Comparison of ENCODE assay signal across 8 mouse cellular contexts in genomic region chr11:102432115-102432843, GRCm38 (mm10). TPM values are rescaled to one million over a fixed set of nuclear protein-coding genes. Genes with fewer than 3 reads are reported as not detected.
A peak's percentile ranks its signal among the peaks of the same experiment; 100 is the strongest.
DNase-seq lines count a peak whose midpoint lies in the region; ATAC-seq and TF ChIP-seq lines count a peak whose summit lies in the region.

No protein-coding gene starts in this region.

- no peak for TF ChIP-seq CTCF in MEL (IDR thresholded peaks at IDR 0.05 in 2 of 3, conservative IDR thresholded peaks at IDR 0.05 in 1 of 3; ENCODE audit: control insufficient read depth in 1 of 3, insufficient read depth in 1 of 3, low read depth in 2 of 3, low read length in 3 of 3, poor library complexity in 1 of 3, severe bottlenecking in 1 of 3)
- no peak for TF ChIP-seq CTCF in embryonic fibroblast, embryonic 13.5 days (IDR thresholded peaks at IDR 0.05; ENCODE audit: borderline replicate concordance, insufficient read depth, low read length)
- TF ChIP-seq CTCF in liver, postnatal 0 days (IDR thresholded peaks at IDR 0.05; ENCODE audit: low read depth), result no peak

- TF ChIP-seq EP300 in MEL (IDR thresholded peaks at IDR 0.05; ENCODE audit: low read depth in 1 of 2, low read length in 2 of 2), result no peak
- TF ChIP-seq EP300 in liver, postnatal 0 days (IDR thresholded peaks at IDR 0.05; ENCODE audit: low read depth), result no peak

- peaks cover 20% of the 10 kb centered on the region for H3K4me1 ChIP-seq in kidney, embryonic 14.5 days (ENCODE audit: control insufficient read depth, insufficient read depth, low read length)
- H3K4me1 ChIP-seq in MEL (ENCODE audit: control insufficient read depth in 1 of 2, insufficient read depth in 2 of 2, low read length in 2 of 2), result peaks cover 5 to 22% of the 10 kb centered on the region in 2 experiments
- peaks cover 14% of the 10 kb centered on the region for H3K4me1 ChIP-seq in embryonic fibroblast, embryonic 13.5 days (ENCODE audit: control insufficient read depth, insufficient read depth, low read length)
- peaks cover 18% of the 10 kb centered on the region for H3K4me1 ChIP-seq in liver, postnatal 0 days (ENCODE audit: insufficient read depth)
- peaks cover 5% of the 10 kb centered on the region; the same call in 1 of the 2 replicates for H3K4me1 ChIP-seq in forebrain, embryonic 11.5 days (replicated peaks; ENCODE audit: control insufficient read depth, insufficient read depth, low read length)

- H3K36me3 ChIP-seq in kidney, embryonic 14.5 days (ENCODE audit: control insufficient read depth, insufficient read depth, low read length), result peaks cover 27% of the 10 kb centered on the region
- peaks cover 0 to 11% of the 10 kb centered on the region in 2 experiments; a peak in 3 of 4 replicates for H3K36me3 ChIP-seq in MEL (ENCODE audit: control insufficient read depth in 1 of 2, insufficient read depth in 2 of 2, low read length in 2 of 2)
- peaks cover 18% of the 10 kb centered on the region for H3K36me3 ChIP-seq in liver, postnatal 0 days (replicated peaks; ENCODE audit: insufficient read depth, low read length)
- H3K36me3 ChIP-seq in forebrain, embryonic 11.5 days (ENCODE audit: control insufficient read depth, insufficient read depth, low read length), result no peaks in the 10 kb centered on the region; the same call in 1 of the 2 replicates

- H3K79me2 ChIP-seq in MEL (ENCODE audit: control insufficient read depth, insufficient read depth, low read length, poor library complexity), result peaks cover 2% of the 10 kb centered on the region; the same call in 1 of the 2 replicates

- no peak overlapping the region; the same call in 1 of the 2 replicates for H3K27ac ChIP-seq in kidney, embryonic 14.5 days (ENCODE audit: low read depth, low read length)
- peak overlapping the region; percentile 22 for H3K27ac ChIP-seq in MEL (ENCODE audit: control insufficient read depth, low read depth, low read length)
- H3K27ac ChIP-seq in embryonic fibroblast, embryonic 13.5 days (ENCODE audit: insufficient read depth, low read length), result no peak overlapping the region
- H3K27ac ChIP-seq in liver, postnatal 0 days (ENCODE audit: low read depth), result peak overlapping the region; percentile 82
- H3K27ac ChIP-seq in forebrain, embryonic 11.5 days (ENCODE audit: low read depth, low read length), result no peak overlapping the region

- no peak for DNase-seq in kidney, adult 8-10 months
- DNase-seq in MEL (ENCODE audit: low read depth, low spot score), result peak; percentile 78
- DNase-seq in liver, postnatal 0 days, result peak; percentile 64
- DNase-seq in thymus, postnatal 14 days, result peak; percentile 30
- DNase-seq in forebrain, embryonic 11.5 days (ENCODE audit: low spot score), result no peak
- no peak for DNase-seq in adrenal gland, postnatal 25 days

- TF ChIP-seq RAD21 in MEL (IDR thresholded peaks at IDR 0.05; ENCODE audit: low read depth, low read length), result no peak

- H3K4me2 ChIP-seq in kidney, embryonic 14.5 days (replicated peaks; ENCODE audit: low read depth, low read length), result no peak overlapping the region
- peak overlapping the region; percentile 61 for H3K4me2 ChIP-seq in liver, postnatal 0 days (ENCODE audit: low read depth, low read length)
- H3K4me2 ChIP-seq in forebrain, embryonic 11.5 days (ENCODE audit: low read depth, low read length, severe bottlenecking), result no peak overlapping the region

- ATAC-seq in kidney, embryonic 14.5 days (ENCODE audit: low FRiP score, low TSS enrichment), result no peak
- ATAC-seq in liver, postnatal 0 days, result peak; percentile 14; the same call in 1 of the 2 replicates
- ATAC-seq in forebrain, embryonic 11.5 days (replicated peaks; ENCODE audit: low FRiP score), result no peak

- H3K4me3 ChIP-seq in kidney, embryonic 14.5 days (ENCODE audit: low read length), result no peak overlapping the region
- peak overlapping the region; percentile 62 to 79 for H3K4me3 ChIP-seq in MEL (ENCODE audit: control insufficient read depth in 1 of 2, insufficient read depth in 1 of 2, low read depth in 2 of 2, low read length in 2 of 2)
- peak overlapping the region; percentile 21 for H3K4me3 ChIP-seq in embryonic fibroblast, embryonic 13.5 days (ENCODE audit: insufficient read depth, low read length)
- peak overlapping the region; percentile 34 for H3K4me3 ChIP-seq in liver, postnatal 0 days (ENCODE audit: low read depth, low read length)
- no peak overlapping the region for H3K4me3 ChIP-seq in forebrain, embryonic 11.5 days (ENCODE audit: low read depth, low read length)

- 0 out of 2 replicates have a peak overlapping the region, but pooled peaks have one; percentile 12 for H3K9ac ChIP-seq in kidney, embryonic 14.5 days (ENCODE audit: low read depth, low read length)
- peak overlapping the region; percentile 67 for H3K9ac ChIP-seq in MEL (ENCODE audit: control insufficient read depth, low read depth, low read length, poor library complexity, severe bottlenecking)
- H3K9ac ChIP-seq in liver, postnatal 0 days (replicated peaks), result no peak overlapping the region; the same call in 1 of the 2 replicates
- H3K9ac ChIP-seq in forebrain, embryonic 11.5 days (ENCODE audit: low read length), result no peak overlapping the region

- WGBS in kidney, embryonic 14.5 days, result 71% methylated on average over 16 of the region's 16 CpGs
- 25% methylated on average over 16 of the region's 16 CpGs for WGBS in liver, postnatal 0 days (ENCODE audit: insufficient replicate concordance)
- 73% methylated on average over 16 of the region's 16 CpGs for WGBS in forebrain, embryonic 11.5 days

- H3K9me3 ChIP-seq in kidney, embryonic 14.5 days (ENCODE audit: control insufficient read depth, low read length), result no peaks in the 10 kb centered on the region
- H3K9me3 ChIP-seq in MEL (replicated peaks; ENCODE audit: insufficient read depth, low read length), result no peaks in the 10 kb centered on the region
- no peaks in the 10 kb centered on the region for H3K9me3 ChIP-seq in liver, postnatal 0 days (ENCODE audit: low read length)
- no peaks in the 10 kb centered on the region for H3K9me3 ChIP-seq in forebrain, embryonic 11.5 days (ENCODE audit: control insufficient read depth, low read length)

- H3K27me3 ChIP-seq in kidney, embryonic 14.5 days (ENCODE audit: control insufficient read depth, insufficient read depth, low read length), result no peaks in the 10 kb centered on the region; the same call in none of the 2 replicates
- no peaks in the 10 kb centered on the region for H3K27me3 ChIP-seq in MEL (ENCODE audit: control insufficient read depth in 1 of 2, insufficient read depth in 2 of 2, low read length in 2 of 2)
- H3K27me3 ChIP-seq in liver, postnatal 0 days (ENCODE audit: insufficient read depth, low read length), result peaks cover 4% of the 10 kb centered on the region; the same call in 1 of the 2 replicates
- H3K27me3 ChIP-seq in forebrain, embryonic 11.5 days (ENCODE audit: control insufficient read depth, insufficient read depth, low read length), result no peaks in the 10 kb centered on the region

- TF ChIP-seq POLR2A in MEL (IDR thresholded peaks at IDR 0.05; ENCODE audit: control insufficient read depth in 1 of 2, insufficient read depth in 1 of 2, low read depth in 1 of 2, low read length in 2 of 2, poor library complexity in 1 of 2), result peak in 1 of 2 experiments; percentile 31; a peak in 1 of 4 replicates
- TF ChIP-seq POLR2A in embryonic fibroblast, embryonic 13.5 days (IDR thresholded peaks at IDR 0.05; ENCODE audit: low read depth, low read length), result 0 out of 2 replicates have a peak, but pooled peaks have one; percentile 8

RNA-seq across cellular contexts. Expression of gene Grn, which starts 2.2 kb away (rescaled TPM):
- polyA plus RNA-seq in kidney, embryonic 14.5 days (2014; fragmentation: Nextera tagmentation; extraction: Ambion mirVana), result 81.0 and 103 TPM in 2 replicates
- total RNA-seq in MEL (2012; rRNA removed), result 14.5 and 14.7 TPM in 2 replicates
- polyA plus RNA-seq in MEL (2012; ENCODE audit: insufficient read depth in 1 of 2, insufficient read length in 2 of 2, low read depth in 1 of 2, low replicate concordance in 2 of 2, missing spikeins in 1 of 2), result 10 to 100 TPM in 1 of 2 experiments, not detected in 1; 42.1 TPM
- polyA plus RNA-seq in embryonic fibroblast, embryonic 13.5 days (2011; ENCODE audit: insufficient read length, low read depth, missing spikeins), result 226 and 252 TPM in 2 replicates
- polyA plus RNA-seq in liver, postnatal 0 days (2015; fragmentation: Nextera tagmentation; extraction: Ambion mirVana), result 156 and 161 TPM in 2 replicates
- polyA plus RNA-seq in forebrain, embryonic 11.5 days (2014; fragmentation: Nextera tagmentation; extraction: Ambion mirVana), result 65.7 and 72.8 TPM in 2 replicates
- total RNA-seq in adrenal gland, postnatal 25 days (2021), result 198 and 230 TPM in 2 replicates

RNA-seq across cellular contexts. Expression of gene Fam171a2, which starts 15.2 kb away (rescaled TPM):
- polyA plus RNA-seq in kidney, embryonic 14.5 days (2014; fragmentation: Nextera tagmentation; extraction: Ambion mirVana), result 12.3 and 14.7 TPM in 2 replicates
- 1.8 and 2.0 TPM in 2 replicates for total RNA-seq in MEL (2012; rRNA removed)
- 1 to 10 TPM in 1 of 2 experiments, not detected in 1; 8.8 TPM for polyA plus RNA-seq in MEL (2012; ENCODE audit: insufficient read depth in 1 of 2, insufficient read length in 2 of 2, low read depth in 1 of 2, low replicate concordance in 2 of 2, missing spikeins in 1 of 2)
- 14.0 and 17.9 TPM in 2 replicates for polyA plus RNA-seq in embryonic fibroblast, embryonic 13.5 days (2011; ENCODE audit: insufficient read length, low read depth, missing spikeins)
- polyA plus RNA-seq in liver, postnatal 0 days (2015; fragmentation: Nextera tagmentation; extraction: Ambion mirVana), result 0.23 and 0.72 TPM in 2 replicates
- polyA plus RNA-seq in forebrain, embryonic 11.5 days (2014; fragmentation: Nextera tagmentation; extraction: Ambion mirVana), result 11.0 and 11.2 TPM in 2 replicates
- total RNA-seq in adrenal gland, postnatal 25 days (2021), result 4.3 and 8.7 TPM in 2 replicates

RNA-seq across cellular contexts. Expression of gene Slc25a39, which starts 24.5 kb away (rescaled TPM):
- 224 and 274 TPM in 2 replicates for polyA plus RNA-seq in kidney, embryonic 14.5 days (2014; fragmentation: Nextera tagmentation; extraction: Ambion mirVana)
- total RNA-seq in MEL (2012; rRNA removed), result 174 and 183 TPM in 2 replicates
- 100 to 1,000 TPM in 1 of 2 experiments, not detected in 1; 325 TPM for polyA plus RNA-seq in MEL (2012; ENCODE audit: insufficient read depth in 1 of 2, insufficient read length in 2 of 2, low read depth in 1 of 2, low replicate concordance in 2 of 2, missing spikeins in 1 of 2)
- 164 and 174 TPM in 2 replicates for polyA plus RNA-seq in embryonic fibroblast, embryonic 13.5 days (2011; ENCODE audit: insufficient read length, low read depth, missing spikeins)
- polyA plus RNA-seq in liver, postnatal 0 days (2015; fragmentation: Nextera tagmentation; extraction: Ambion mirVana), result 510 and 522 TPM in 2 replicates
- 196 and 214 TPM in 2 replicates for polyA plus RNA-seq in forebrain, embryonic 11.5 days (2014; fragmentation: Nextera tagmentation; extraction: Ambion mirVana)
- 439 and 629 TPM in 2 replicates for total RNA-seq in adrenal gland, postnatal 25 days (2021)

RNA-seq across cellular contexts. Expression of gene Itga2b, which starts 37.6 kb away (rescaled TPM):
- polyA plus RNA-seq in kidney, embryonic 14.5 days (2014; fragmentation: Nextera tagmentation; extraction: Ambion mirVana), result 5.8 and 6.4 TPM in 2 replicates
- total RNA-seq in MEL (2012; rRNA removed), result 8.3 and 10.7 TPM in 2 replicates
- polyA plus RNA-seq in MEL (2012; ENCODE audit: insufficient read depth in 1 of 2, insufficient read length in 2 of 2, low read depth in 1 of 2, low replicate concordance in 2 of 2, missing spikeins in 1 of 2), result 10 to 100 TPM in 1 of 2 experiments, not detected in 1; 55.7 TPM
- polyA plus RNA-seq in embryonic fibroblast, embryonic 13.5 days (2011; ENCODE audit: insufficient read length, low read depth, missing spikeins), result 6.4 and 11.6 TPM in 2 replicates
- 41.0 and 44.8 TPM in 2 replicates for polyA plus RNA-seq in liver, postnatal 0 days (2015; fragmentation: Nextera tagmentation; extraction: Ambion mirVana)
- polyA plus RNA-seq in forebrain, embryonic 11.5 days (2014; fragmentation: Nextera tagmentation; extraction: Ambion mirVana), result 5.0 and 7.4 TPM in 2 replicates
- 2.2 and 4.7 TPM in 2 replicates for total RNA-seq in adrenal gland, postnatal 25 days (2021)

RNA-seq across cellular contexts. Expression of gene Rundc3a, which starts 39.1 kb away (rescaled TPM):
- 1.7 and 1.9 TPM in 2 replicates for polyA plus RNA-seq in kidney, embryonic 14.5 days (2014; fragmentation: Nextera tagmentation; extraction: Ambion mirVana)
- 0.39 and 0.42 TPM in 2 replicates for total RNA-seq in MEL (2012; rRNA removed)
- polyA plus RNA-seq in MEL (2012; ENCODE audit: insufficient read depth in 1 of 2, insufficient read length in 2 of 2, low read depth in 1 of 2, low replicate concordance in 2 of 2, missing spikeins in 1 of 2), result 1 to 10 TPM in 1 of 2 experiments, not detected in 1; 2.1 TPM
- polyA plus RNA-seq in embryonic fibroblast, embryonic 13.5 days (2011; ENCODE audit: insufficient read length, low read depth, missing spikeins), result 0.86 TPM in 1 of 2 replicates, not detected in the other
- polyA plus RNA-seq in liver, postnatal 0 days (2015; fragmentation: Nextera tagmentation; extraction: Ambion mirVana), result 1.8 and 2.4 TPM in 2 replicates
- 33.1 and 35.4 TPM in 2 replicates for polyA plus RNA-seq in forebrain, embryonic 11.5 days (2014; fragmentation: Nextera tagmentation; extraction: Ambion mirVana)
- total RNA-seq in adrenal gland, postnatal 25 days (2021), result 24.4 and 39.7 TPM in 2 replicates

Comparison
In these comparisons a context has a peak if more than half of its experiments do, and no peak if none do; other contexts are left out.
1. H3K27ac ChIP-seq: peak in MEL (single experiment) and liver, postnatal 0 days (single experiment); none in kidney, embryonic 14.5 days (single experiment), embryonic fibroblast, embryonic 13.5 days (single experiment) and forebrain, embryonic 11.5 days (single experiment).
2. H3K4me3 ChIP-seq: peak in MEL (2 of 2), embryonic fibroblast, embryonic 13.5 days (single experiment) and liver, postnatal 0 days (single experiment); none in kidney, embryonic 14.5 days (single experiment) and forebrain, embryonic 11.5 days (single experiment).
3. H3K9ac ChIP-seq: peak in kidney, embryonic 14.5 days (single experiment) and MEL (single experiment); none in liver, postnatal 0 days (single experiment) and forebrain, embryonic 11.5 days (single experiment).
4. DNase-seq: peak in MEL (single experiment), liver, postnatal 0 days (single experiment) and thymus, postnatal 14 days (single experiment); none in kidney, adult 8-10 months (0 of 2), forebrain, embryonic 11.5 days (single experiment) and adrenal gland, postnatal 25 days (single experiment).